Mouse (Mus musculus) lung, embryonic 16.5 days (tissue): ENCODE data around the gene Lrrc59. TPM values are rescaled to one million over a fixed set of nuclear protein-coding genes. Genes with fewer than 3 reads are reported as not detected.

Source experiments
- ATAC-seq: fragments of 200-750 bp; cut with Nextera tagmentation; 2 replicates; pipeline ENCODE4 v1.8.0; 2017; ENCODE audit warnings: low read depth, mild to moderate bottlenecking, moderate library complexity
- H3K27ac ChIP-seq: fragments of 300-500 bp; sonication (generic); 2 replicates; pipeline ENCODE4 v1.5.1; 2014; ENCODE audit warnings: mild to moderate bottlenecking, control low read depth, low read length
- H3K27me3 ChIP-seq: fragments of 300-500 bp; sonication (generic); 2 replicates; pipeline ENCODE4 v1.6.1; 2014; ENCODE audit warnings: low read depth, low read length, mixed read lengths; ENCODE audit not compliant: control insufficient read depth, insufficient read depth
- H3K36me3 ChIP-seq: fragments of 300-500 bp; sonication (generic); 2 replicates; pipeline ENCODE4 v1.6.1; 2014; ENCODE audit warnings: low read length; ENCODE audit not compliant: control insufficient read depth, insufficient read depth
- H3K4me1 ChIP-seq: fragments of 300-500 bp; sonication (generic); replicated peaks from 2 replicates; pipeline ENCODE4 v1.6.1; 2014; ENCODE audit warnings: low read length, mixed read lengths; ENCODE audit not compliant: control insufficient read depth, insufficient read depth
- H3K4me2 ChIP-seq: fragments of 300-500 bp; sonication (generic); 2 replicates; pipeline ENCODE4 v1.6.1; 2014; ENCODE audit warnings: low read depth, low read length, control low read depth
- H3K4me3 ChIP-seq: fragments of 300-500 bp; sonication (generic); 2 replicates; pipeline ENCODE4 v1.5.1; 2014; ENCODE audit warnings: mild to moderate bottlenecking, low read length, control low read depth
- H3K9ac ChIP-seq: fragments of 300-500 bp; sonication (generic); 2 replicates; pipeline ENCODE4 v1.6.1; 2014; ENCODE audit warnings: low read length, control low read depth
- H3K9me3 ChIP-seq: fragments of 300-500 bp; sonication (generic); 2 replicates; pipeline ENCODE4 v1.6.1; 2016; ENCODE audit warnings: low read length; ENCODE audit not compliant: control insufficient read depth
- WGBS: fragments of 180-500 bp; shearing (Covaris S2); extraction: QIAGEN DNeasy Blood & Tissue Kit; methylation state at CpG from one replicate; pipeline ENCODE4 v1.1.7; 2014; 5-methylcytosine and 5-hydroxymethylcytosine counted together
- polyA plus RNA-seq: library from polyadenylated mRNA; unstranded; fragments of >200 nt; fragmentation: Nextera tagmentation; extraction: Ambion mirVana; gene quantifications from 2 replicates; pipeline ENCODE4 v1.2.1, GENCODE M21; 2015

The Lrrc59 gene
- polyA plus RNA-seq, result 155 and 167 TPM in 2 replicates

GRCm38 (mm10) chr11:94629199-94629883 lies at the start of gene Lrrc59:
Gene Lrrc59, plus strand, starts transcription at chr11:94629767.
- WGBS, result 2% methylated on average over 35 of the region's 41 CpGs
- H3K4me2 ChIP-seq, result peak within 1 kb of the TSS; percentile 91
- no peaks in the 10 kb centered on the region for H3K9me3 ChIP-seq
- peak within 1 kb of the TSS; percentile 92 for H3K9ac ChIP-seq
- peak; percentile 98 for ATAC-seq
- H3K27me3 ChIP-seq, result no peaks in the 10 kb centered on the region
- H3K4me3 ChIP-seq, result peak within 1 kb of the TSS; percentile 100
- peak within 1 kb of the TSS; percentile 61 for H3K27ac ChIP-seq
- H3K4me1 ChIP-seq, result peaks cover 8% of the 10 kb centered on the region; the same call in 1 of the 2 replicates
- H3K36me3 ChIP-seq, result peaks cover 21% of the 10 kb centered on the region

GRCm38 (mm10) chr11:94580111-94580740 lies 49.3 kb upstream of the Lrrc59 start:
- Histone ChIP-seq H3K4me1 (no peaks in the 10 kb centered on the region), H3K27me3 (no peaks in the 10 kb centered on the region), H3K9me3 (no peaks in the 10 kb centered on the region), H3K4me2 (no peak overlapping the region), H3K27ac (no peak overlapping the region), H3K4me3 (no peak overlapping the region), H3K9ac (no peak overlapping the region), H3K36me3 (no peaks in the 10 kb centered on the region)
- ATAC-seq, result no peak
- WGBS, result 90% methylated on average over 5 of the region's 5 CpGs

GRCm38 (mm10) chr11:94585091-94585490 lies 44.5 kb upstream of the Lrrc59 start:
- 90% methylated on average over 9 of the region's 9 CpGs for WGBS

GRCm38 (mm10) chr11:94587511-94587910 lies 42.1 kb upstream of the Lrrc59 start:
- no peaks in the 10 kb centered on the region for H3K9me3 ChIP-seq
- no peak overlapping the region for H3K27ac ChIP-seq
- H3K4me1 ChIP-seq, result 0 out of 2 replicates have a peak, but pooled peaks cover 3% of the 10 kb centered on the region
- H3K4me2 ChIP-seq, result no peak overlapping the region
- H3K9ac ChIP-seq, result no peak overlapping the region
- no peak overlapping the region for H3K4me3 ChIP-seq
- H3K36me3 ChIP-seq, result no peaks in the 10 kb centered on the region
- ATAC-seq, result no peak
- no peaks in the 10 kb centered on the region for H3K27me3 ChIP-seq
- 70% methylated on average over 6 of the region's 6 CpGs for WGBS

More at GRCm38 (mm10) chr11:94585091-94585490, 44.5 kb upstream of the Lrrc59 start:
- Histone ChIP-seq H3K36me3 (no peaks in the 10 kb centered on the region), H3K9me3 (no peaks in the 10 kb centered on the region), H3K9ac (no peak overlapping the region), H3K27ac (no peak overlapping the region), H3K4me1 (no peaks in the 10 kb centered on the region), H3K4me2 (no peak overlapping the region), H3K4me3 (no peak overlapping the region), H3K27me3 (no peaks in the 10 kb centered on the region)
- ATAC-seq, result no peak

- no peaks in the 10 kb centered on the region for H3K27me3 ChIP-seq
- 59% methylated on average over 7 of the region's 7 CpGs for WGBS
- no peak overlapping the region for H3K9ac ChIP-seq
- peaks cover 6% of the 10 kb centered on the region; the same call in 1 of the 2 replicates for H3K4me1 ChIP-seq
- H3K9me3 ChIP-seq, result no peaks in the 10 kb centered on the region
- no peak for ATAC-seq
- no peak overlapping the region for H3K27ac ChIP-seq
- H3K36me3 ChIP-seq, result no peaks in the 10 kb centered on the region
- H3K4me3 ChIP-seq, result no peak overlapping the region
- H3K4me2 ChIP-seq, result no peak overlapping the region
Measured at GRCm38 (mm10) chr11:94596311-94596852, 33.2 kb upstream of the Lrrc59 start.

- H3K4me3 ChIP-seq, result no peak overlapping the region
- ATAC-seq, result no peak
- H3K27me3 ChIP-seq, result no peaks in the 10 kb centered on the region
- H3K36me3 ChIP-seq, result no peaks in the 10 kb centered on the region
- H3K4me2 ChIP-seq, result no peak overlapping the region
- H3K27ac ChIP-seq, result no peak overlapping the region
- 77% methylated on average over 4 of the region's 4 CpGs for WGBS
- H3K4me1 ChIP-seq, result peaks cover 7% of the 10 kb centered on the region
- H3K9ac ChIP-seq, result no peak overlapping the region
- no peaks in the 10 kb centered on the region for H3K9me3 ChIP-seq
Measured at GRCm38 (mm10) chr11:94597319-94597718, 32.2 kb upstream of the Lrrc59 start.

GRCm38 (mm10) chr11:94598437-94599120 lies 31.0 kb upstream of the Lrrc59 start:
- Histone ChIP-seq H3K27ac (no peak overlapping the region), H3K4me1 (peaks cover 7% of the 10 kb centered on the region), H3K36me3 (no peaks in the 10 kb centered on the region), H3K4me2 (no peak overlapping the region), H3K27me3 (no peaks in the 10 kb centered on the region), H3K9ac (no peak overlapping the region), H3K4me3 (no peak overlapping the region), H3K9me3 (no peaks in the 10 kb centered on the region)
- no peak for ATAC-seq
- 61% methylated on average over 6 of the region's 6 CpGs for WGBS

GRCm38 (mm10) chr11:94600447-94600846 lies 29.1 kb upstream of the Lrrc59 start:
- peaks cover 7% of the 10 kb centered on the region for H3K4me1 ChIP-seq
- H3K27ac ChIP-seq, result no peak overlapping the region
- no peak for ATAC-seq
- no peaks in the 10 kb centered on the region for H3K27me3 ChIP-seq
- H3K36me3 ChIP-seq, result no peaks in the 10 kb centered on the region
- no peak overlapping the region for H3K9ac ChIP-seq
- no peak overlapping the region; the same call in 1 of the 2 replicates for H3K4me3 ChIP-seq
- peak overlapping the region; percentile 72; the same call in 1 of the 2 replicates for H3K4me2 ChIP-seq
- H3K9me3 ChIP-seq, result no peaks in the 10 kb centered on the region
- 86% methylated on average over 7 of the region's 7 CpGs for WGBS
